In the genomic region with DNA sequence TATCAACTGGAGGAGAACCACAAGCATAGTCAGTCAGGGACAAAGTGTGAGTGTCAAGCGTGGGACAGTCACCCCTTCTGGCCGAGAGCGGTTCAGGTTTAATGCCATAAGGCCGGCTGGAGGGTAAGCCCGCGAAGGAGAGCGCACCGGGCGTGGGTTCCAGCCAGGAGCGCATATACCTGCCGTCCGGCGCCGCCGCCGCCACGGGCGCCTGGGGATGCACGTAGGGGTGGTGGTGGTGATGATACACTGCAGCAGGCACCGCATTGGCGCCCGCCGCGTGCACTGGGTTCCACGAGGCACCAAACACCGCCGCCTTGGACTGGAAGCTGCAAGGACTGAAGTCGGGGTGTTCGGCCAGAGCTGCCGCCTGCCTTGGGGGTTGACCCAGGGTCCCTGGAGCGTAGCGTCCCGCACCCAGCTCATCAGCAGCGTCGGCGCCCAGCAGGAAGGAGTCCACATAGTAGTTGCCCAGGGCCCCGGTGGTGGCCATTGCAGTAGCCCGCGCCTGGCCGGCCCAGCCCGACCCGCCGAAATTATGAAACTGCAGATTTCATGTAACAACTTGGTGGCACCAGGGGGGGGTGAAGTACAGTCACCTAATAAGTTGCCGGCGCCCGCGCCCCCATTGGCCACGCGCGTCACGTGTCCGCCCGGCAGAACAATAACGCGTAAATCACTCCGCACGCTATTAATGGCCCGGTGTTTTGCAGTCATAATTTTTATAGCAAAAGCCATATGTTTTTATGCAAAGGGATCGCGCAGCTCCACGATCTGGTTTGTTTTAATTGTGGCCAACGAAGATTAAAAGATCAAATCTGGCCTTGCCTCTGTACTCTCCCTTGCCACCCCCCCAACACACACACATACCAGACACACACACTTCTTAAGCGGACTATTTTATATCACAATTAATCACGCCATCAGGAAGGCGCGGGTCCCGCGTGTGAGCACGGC, we compare ENCODE assay signal across 9 mouse cellular contexts. TPM values are rescaled to one million over a fixed set of nuclear protein-coding genes. Genes with fewer than 3 reads are reported as not detected.
A peak's percentile ranks its signal among the peaks of the same experiment; 100 is the strongest.
DNase-seq lines count a peak whose midpoint lies in the region; ATAC-seq lines count a peak whose summit lies in the region.
"Had no signal": no experiment of that assay in that cellular context is flagged by ENCODE, and none has a peak within 500 bp of the region (broad histone marks: within the 10 kb centered on the region; RNA-seq: fewer than 3 reads in every experiment).

No protein-coding gene starts in this region.

- H3K9me3 ChIP-seq in neural tube, embryonic 11.5 days (ENCODE audit: control insufficient read depth, low read length) = no peaks in the 10 kb centered on the region
- no peaks in the 10 kb centered on the region for H3K9me3 ChIP-seq in limb, embryonic 13.5 days
- no peaks in the 10 kb centered on the region for H3K9me3 ChIP-seq in forebrain, embryonic 14.5 days (replicated peaks; ENCODE audit: control insufficient read depth, low read length)

- ATAC-seq in neural tube, embryonic 11.5 days (ENCODE audit: insufficient read depth, low FRiP score, low TSS enrichment) = peak; percentile 29; the same call in 1 of the 2 replicates
- peak; percentile 62 for ATAC-seq in limb, embryonic 13.5 days (ENCODE audit: low FRiP score, low read depth)
- no peak for ATAC-seq in forebrain, embryonic 14.5 days

- peak overlapping the region; percentile 99 for H3K9ac ChIP-seq in neural tube, embryonic 11.5 days (ENCODE audit: low read length)
- H3K9ac ChIP-seq in limb, embryonic 13.5 days = peak overlapping the region; percentile 99
- H3K9ac ChIP-seq in forebrain, embryonic 14.5 days (ENCODE audit: low read length) = no peak overlapping the region

- peaks cover 21% of the 10 kb centered on the region; the same call in 1 of the 2 replicates for H3K27me3 ChIP-seq in neural tube, embryonic 11.5 days (ENCODE audit: control insufficient read depth, insufficient read depth, low read length)
- H3K27me3 ChIP-seq in limb, embryonic 13.5 days = no peaks in the 10 kb centered on the region
- peaks cover 97% of the 10 kb centered on the region for H3K27me3 ChIP-seq in forebrain, embryonic 14.5 days (replicated peaks; ENCODE audit: control insufficient read depth, insufficient read depth, low read length)

- 1% methylated on average over 69 of the region's 69 CpGs for WGBS in neural tube, embryonic 11.5 days
- WGBS in limb, embryonic 13.5 days = under 1% methylated on average over 69 of the region's 69 CpGs
- 3% methylated on average over 69 of the region's 69 CpGs for WGBS in forebrain, embryonic 14.5 days

- H3K4me2 ChIP-seq in neural tube, embryonic 11.5 days (ENCODE audit: low read depth) = peak overlapping the region; percentile 99
- peak overlapping the region; percentile 93 for H3K4me2 ChIP-seq in limb, embryonic 13.5 days (replicated peaks)
- H3K4me2 ChIP-seq in forebrain, embryonic 14.5 days (ENCODE audit: low read length) = no peak overlapping the region

- peaks cover 6% of the 10 kb centered on the region for H3K4me1 ChIP-seq in neural tube, embryonic 11.5 days (ENCODE audit: control insufficient read depth, insufficient read depth, low read length)
- peaks cover 25% of the 10 kb centered on the region for H3K4me1 ChIP-seq in limb, embryonic 13.5 days
- H3K4me1 ChIP-seq in forebrain, embryonic 14.5 days (ENCODE audit: control insufficient read depth, insufficient read depth, low read length) = peaks cover 2% of the 10 kb centered on the region; the same call in 1 of the 2 replicates

- DNase-seq in neural tube, embryonic 11.5 days (ENCODE audit: low spot score) = peak; percentile 67
- no peak for DNase-seq in neural tube, embryonic 10.5 days (ENCODE audit: extremely low spot score, low spot score)
- DNase-seq in gastrocnemius, adult 8-10 months (ENCODE audit: low spot score in 2 of 2) = peak; percentile 75 to 89
- peak; percentile 92 for DNase-seq in urinary bladder, postnatal 14 days (ENCODE audit: low spot score)
- no peak for DNase-seq in right cerebral cortex, adult 18-20 months
- DNase-seq in forebrain, embryonic 14.5 days (ENCODE audit: low spot score) = no peak
- DNase-seq in adrenal gland, postnatal 25 days = no peak

- H3K36me3 ChIP-seq in neural tube, embryonic 11.5 days (ENCODE audit: control insufficient read depth, insufficient read depth, low read length) = no peaks in the 10 kb centered on the region
- peaks cover 27% of the 10 kb centered on the region for H3K36me3 ChIP-seq in limb, embryonic 13.5 days
- H3K36me3 ChIP-seq in forebrain, embryonic 14.5 days (ENCODE audit: control insufficient read depth, insufficient read depth, low read length) = no peaks in the 10 kb centered on the region

- peak overlapping the region; percentile 100 for H3K27ac ChIP-seq in neural tube, embryonic 11.5 days (ENCODE audit: low read depth, low read length)
- peak overlapping the region; percentile 99 for H3K27ac ChIP-seq in limb, embryonic 13.5 days
- no peak overlapping the region for H3K27ac ChIP-seq in forebrain, embryonic 14.5 days (ENCODE audit: low read depth, low read length)

- peak overlapping the region; percentile 87 for H3K4me3 ChIP-seq in neural tube, embryonic 11.5 days (ENCODE audit: low read depth, low read length)
- peak overlapping the region; percentile 86 for H3K4me3 ChIP-seq in limb, embryonic 13.5 days
- no peak overlapping the region for H3K4me3 ChIP-seq in forebrain, embryonic 14.5 days (ENCODE audit: low read depth, low read length)

RNA-seq across cellular contexts. Expression of gene Hoxa7, which starts 4.2 kb away (rescaled TPM):
- 61.2 and 71.3 TPM in 2 replicates for polyA plus RNA-seq in neural tube, embryonic 11.5 days (2014; fragmentation: Nextera tagmentation; extraction: Ambion mirVana)
- total RNA-seq in gastrocnemius, adult 8-10 months (2022) = 1 to 10 TPM; 4.7 to 5.9 (median 5.4) TPM
- 11.8 and 13.1 TPM in 2 replicates for polyA plus RNA-seq in limb, embryonic 13.5 days (2015; fragmentation: Nextera tagmentation; extraction: Ambion mirVana)
- not detected in 2 replicates for polyA plus RNA-seq in forebrain, embryonic 14.5 days (2014; fragmentation: Nextera tagmentation; extraction: Ambion mirVana)
- total RNA-seq in adrenal gland, postnatal 25 days (2021) = 12.9 and 18.3 TPM in 2 replicates
- polyA plus RNA-seq: cortical plate, adult 2 months had no signal

RNA-seq across cellular contexts. Expression of gene Hoxa9, which starts 5.0 kb away (rescaled TPM):
- 98.8 and 105 TPM in 2 replicates for polyA plus RNA-seq in neural tube, embryonic 11.5 days (2014; fragmentation: Nextera tagmentation; extraction: Ambion mirVana)
- total RNA-seq in gastrocnemius, adult 8-10 months (2022) = 1 to 10 TPM; 5.2 to 8.3 (median 7.5) TPM
- polyA plus RNA-seq in limb, embryonic 13.5 days (2015; fragmentation: Nextera tagmentation; extraction: Ambion mirVana) = 58.3 and 63.5 TPM in 2 replicates
- not detected in 2 replicates for polyA plus RNA-seq in forebrain, embryonic 14.5 days (2014; fragmentation: Nextera tagmentation; extraction: Ambion mirVana)
- 0.61 and 1.5 TPM in 2 replicates for total RNA-seq in adrenal gland, postnatal 25 days (2021)
- polyA plus RNA-seq: cortical plate, adult 2 months had no signal

RNA-seq across cellular contexts. Expression of gene Gm28308, which starts 12.8 kb away (rescaled TPM):
- not detected in 2 replicates for polyA plus RNA-seq in neural tube, embryonic 11.5 days (2014; fragmentation: Nextera tagmentation; extraction: Ambion mirVana)
- under 1 TPM; 0.36 to 0.80 (median 0.51) TPM for total RNA-seq in gastrocnemius, adult 8-10 months (2022)
- polyA plus RNA-seq in limb, embryonic 13.5 days (2015; fragmentation: Nextera tagmentation; extraction: Ambion mirVana) = 0.29 TPM in 1 of 2 replicates, not detected in the other
- not detected in 2 replicates for polyA plus RNA-seq in forebrain, embryonic 14.5 days (2014; fragmentation: Nextera tagmentation; extraction: Ambion mirVana)
- total RNA-seq in adrenal gland, postnatal 25 days (2021) = 0.88 and 4.9 TPM in 2 replicates
- polyA plus RNA-seq: cortical plate, adult 2 months had no signal

RNA-seq across cellular contexts. Expression of gene Hoxa3, which starts 12.8 kb away (rescaled TPM):
- 20.2 TPM in 2 replicates for polyA plus RNA-seq in neural tube, embryonic 11.5 days (2014; fragmentation: Nextera tagmentation; extraction: Ambion mirVana)
- total RNA-seq in gastrocnemius, adult 8-10 months (2022) = 1 to 10 TPM; 1.3 to 2.9 (median 2.0) TPM
- polyA plus RNA-seq in limb, embryonic 13.5 days (2015; fragmentation: Nextera tagmentation; extraction: Ambion mirVana) = 5.9 and 6.3 TPM in 2 replicates
- polyA plus RNA-seq in forebrain, embryonic 14.5 days (2014; fragmentation: Nextera tagmentation; extraction: Ambion mirVana) = not detected in 2 replicates
- 6.3 and 6.9 TPM in 2 replicates for total RNA-seq in adrenal gland, postnatal 25 days (2021)
- polyA plus RNA-seq: cortical plate, adult 2 months had no signal

RNA-seq across cellular contexts. Expression of gene Hoxa10, which starts 14.8 kb away (rescaled TPM):
- polyA plus RNA-seq in neural tube, embryonic 11.5 days (2014; fragmentation: Nextera tagmentation; extraction: Ambion mirVana) = 70.6 and 72.8 TPM in 2 replicates
- 10 to 100 TPM; 14.5 to 15.2 (median 14.8) TPM for total RNA-seq in gastrocnemius, adult 8-10 months (2022)
- 191 and 207 TPM in 2 replicates for polyA plus RNA-seq in limb, embryonic 13.5 days (2015; fragmentation: Nextera tagmentation; extraction: Ambion mirVana)
- not detected in 2 replicates for polyA plus RNA-seq in forebrain, embryonic 14.5 days (2014; fragmentation: Nextera tagmentation; extraction: Ambion mirVana)
- 0.62 TPM in 1 of 2 replicates, not detected in the other for total RNA-seq in adrenal gland, postnatal 25 days (2021)
- polyA plus RNA-seq: cortical plate, adult 2 months had no signal

Comparison
In these comparisons a context has a peak if more than half of its experiments do, and no peak if none do; other contexts are left out.
1. DNase-seq: peak in neural tube, embryonic 11.5 days (single experiment), gastrocnemius, adult 8-10 months (2 of 2) and urinary bladder, postnatal 14 days (single experiment); none in neural tube, embryonic 10.5 days (single experiment), right cerebral cortex, adult 18-20 months (single experiment), forebrain, embryonic 14.5 days (single experiment) and adrenal gland, postnatal 25 days (single experiment).
2. RNA of gene Hoxa7, which starts 4.2 kb away (polyA plus RNA-seq): 61.2 to 71.3 TPM in neural tube, embryonic 11.5 days and 11.8 to 13.1 TPM in limb, embryonic 13.5 days; not detected in forebrain, embryonic 14.5 days; every median in the first group is over 10 times any median in the second.
3. RNA of gene Hoxa9, which starts 5.0 kb away (polyA plus RNA-seq): 98.8 to 105 TPM in neural tube, embryonic 11.5 days and 58.3 to 63.5 TPM in limb, embryonic 13.5 days; not detected in forebrain, embryonic 14.5 days; every median in the first group is over 10 times any median in the second.